ENCODE assay signal across 8 mouse cellular contexts in the genomic region with DNA sequence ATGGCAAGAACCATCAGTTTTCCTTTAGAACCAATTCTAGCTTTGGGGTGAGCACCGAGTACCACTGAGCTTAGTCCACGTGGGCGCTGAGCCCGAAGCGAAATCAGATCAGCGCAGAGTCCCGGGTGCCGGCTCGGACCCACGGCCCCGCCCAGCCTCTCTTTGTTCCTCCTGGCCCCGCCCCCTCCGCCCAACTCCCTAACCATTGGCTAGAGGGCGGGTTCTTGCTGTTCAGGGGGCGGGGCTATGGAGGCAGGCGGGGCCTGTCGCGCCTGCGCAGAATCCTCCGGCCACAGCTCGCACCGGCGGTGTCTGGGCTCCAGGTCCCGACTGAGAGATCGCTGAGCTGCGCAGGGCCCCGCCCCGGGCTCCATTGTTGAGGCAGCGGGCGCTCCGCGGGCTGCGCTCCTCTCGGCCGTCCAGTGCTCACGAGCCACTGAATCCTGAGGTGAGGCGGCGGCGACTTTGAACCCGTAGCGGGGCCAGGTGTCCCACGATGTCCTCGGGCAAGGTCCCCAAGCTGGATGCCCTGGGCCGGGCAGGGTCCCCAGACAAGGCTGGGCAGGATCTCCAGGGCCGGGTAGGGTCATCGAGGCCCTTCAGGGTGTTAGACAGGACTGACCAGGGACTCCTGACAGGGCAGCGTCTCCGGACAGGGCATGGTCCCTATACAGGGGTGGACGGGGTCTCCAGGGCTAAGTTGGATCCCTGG. TPM values are rescaled to one million over a fixed set of nuclear protein-coding genes. Genes with fewer than 3 reads are reported as not detected.
DNase-seq lines count a peak whose midpoint lies in the region; ATAC-seq and TF ChIP-seq lines count a peak whose summit lies in the region.

A gene (plus strand): TSS at position 227 of the 712 bp plus-strand sequence.

- H3K27me3 ChIP-seq in lung, embryonic 14.5 days (ENCODE audit: insufficient read depth, low read length) = no peaks in the 10 kb centered on the region

- peak; percentile 93 for ATAC-seq in frontal cortex, adult (ENCODE audit: low TSS enrichment)
- peak; percentile 86 to 95 for ATAC-seq in hematopoietic stem cell, adult 5-6 weeks (replicated peaks in 1 of 2; ENCODE audit: insufficient read depth in 1 of 2, low FRiP score in 2 of 2, low TSS enrichment in 1 of 2, low read depth in 1 of 2, poor library complexity in 2 of 2, severe bottlenecking in 2 of 2)
- peak; percentile 92 for ATAC-seq in lung, embryonic 14.5 days (ENCODE audit: insufficient read depth)
- ATAC-seq in neutrophil, adult 5-6 weeks (ENCODE audit: extremely low read depth, insufficient number of reproducible peaks, low FRiP score, poor library complexity, severe bottlenecking) = peak; percentile 83

- 0 out of 2 replicates have a peak, but pooled peaks cover 3% of the 10 kb centered on the region for H3K36me3 ChIP-seq in lung, embryonic 14.5 days (ENCODE audit: insufficient read depth)

- H3K4me2 ChIP-seq in lung, embryonic 14.5 days = peak within 1 kb of the TSS; percentile 92

- no peak for TF ChIP-seq CTCF in lung, embryonic 14.5 days (IDR thresholded peaks at IDR 0.05; ENCODE audit: low read depth)

- WGBS in lung, embryonic 14.5 days = under 1% methylated on average over 49 of the region's 49 CpGs

- DNase-seq in Muller cell, postnatal 12 days (ENCODE audit: inconsistent ontology term) = peak; percentile 99
- DNase-seq in cerebellum, adult 9-10 months = peak; percentile 99
- DNase-seq in layer of hippocampus, adult 8-10 months (ENCODE audit: low spot score in 2 of 2) = peak; percentile 97 to 99
- DNase-seq in lung, embryonic 14.5 days = peak; percentile 99
- peak; percentile 98 for DNase-seq in testis, postnatal 14 days (ENCODE audit: low spot score)

- H3K27ac ChIP-seq in lung, embryonic 14.5 days (ENCODE audit: low read depth) = peak within 1 kb of the TSS; percentile 89

- peaks cover 23% of the 10 kb centered on the region for H3K4me1 ChIP-seq in lung, embryonic 14.5 days (ENCODE audit: insufficient read depth)

- H3K9ac ChIP-seq in lung, embryonic 14.5 days = peak within 1 kb of the TSS; percentile 93

- no peaks in the 10 kb centered on the region for H3K9me3 ChIP-seq in lung, embryonic 14.5 days (ENCODE audit: low read depth, low read length)

- peak within 1 kb of the TSS; percentile 88 for H3K4me3 ChIP-seq in lung, embryonic 14.5 days (ENCODE audit: low read depth, low read length)

RNA-seq across cellular contexts. Expression of the gene that starts here (rescaled TPM):
- total RNA-seq in hematopoietic stem cell, adult 5-6 weeks (2017) = 1.6 and 2.6 TPM in 2 replicates
- total RNA-seq in layer of hippocampus, adult 8-10 months (2022) = 10 to 100 TPM; 26.1 to 37.1 (median 28.7) TPM
- 19.4 and 19.7 TPM in 2 replicates for polyA plus RNA-seq in lung, embryonic 14.5 days (2014; fragmentation: Nextera tagmentation; extraction: Ambion mirVana)
- 3.8 and 4.2 TPM in 2 replicates for total RNA-seq in neutrophil, adult 5-6 weeks (2017)

Comparison
In these comparisons a context has a peak if more than half of its experiments do, and no peak if none do; other contexts are left out.
1. Peak in every context shown above with its lines: DNase-seq, ATAC-seq, H3K4me3 ChIP-seq and H3K27ac ChIP-seq.